Mouse (Mus musculus): ENCODE measurements at regions not wholly inside any gene's neighbourhood (a gene's known extent, or its start where the extent isn't known, plus 50 kb on each side); places are given as distances from the start of the nearest gene placed in this dataset.

- no peak for TF ChIP-seq NANOG (IDR thresholded peaks at IDR 0.05; ENCODE audit: borderline replicate concordance, low read length)
- no peak for TF ChIP-seq CTCF (conservative IDR thresholded peaks at IDR 0.05; ENCODE audit: low read length)
These were observed 506.1 kb upstream of the Impad1 start for GRCm38 (mm10) chr4:5299208-5299607.
